In genomic region chr13:12250496-12250895, GRCm38 (mm10) we compare ENCODE assay signal across 14 mouse cellular contexts.
"Had no signal": no experiment of that assay in that cellular context is flagged by ENCODE, and none has a peak within 500 bp of the region (broad histone marks: within the 10 kb centered on the region; RNA-seq: fewer than 3 reads in every experiment).

No protein-coding gene starts in this region.

- H3K27me3 ChIP-seq: limb, embryonic 13.5 days; megakaryocyte, embryonic 14.5 days had no signal

- H3K27ac ChIP-seq: kidney, postnatal 0 days; limb, embryonic 10.5 days; limb, embryonic 13.5 days; macrophage had no signal

- ATAC-seq: intestine, postnatal 0 days; lung, postnatal 0 days had no signal

- H3K4me2 ChIP-seq: limb, embryonic 13.5 days; lung, embryonic 14.5 days; midbrain, embryonic 11.5 days had no signal

- H3K9ac ChIP-seq: limb, embryonic 13.5 days; lung, embryonic 14.5 days had no signal

- H3K9me3 ChIP-seq: limb, embryonic 10.5 days; limb, embryonic 13.5 days; megakaryocyte, embryonic 14.5 days had no signal

- DNase-seq: kidney, adult 2 months; kidney, postnatal 36 days; lung, embryonic 14.5 days; midbrain, embryonic 14.5 days; thymus, adult 18-20 months; thymus, postnatal 36 days had no signal

- H3K4me3 ChIP-seq: limb, embryonic 10.5 days; limb, embryonic 13.5 days; megakaryocyte, embryonic 14.5 days had no signal

- H3K4me1 ChIP-seq: limb, embryonic 10.5 days had no signal
